Mouse (Mus musculus): ENCODE results near the gene Kcns3. TPM values are rescaled to one million over a fixed set of nuclear protein-coding genes. Genes with fewer than 3 reads are reported as not detected.

The Kcns3 gene
- 2.0 TPM in 2 replicates for polyA plus RNA-seq (2015; fragmentation: Nextera tagmentation; extraction: Ambion mirVana)

GRCm38 (mm10) chr12:11151015-11151414, at the start of gene Kcns3:
Gene Kcns3, minus strand, starts transcription at chr12:11151056.

Other genes with a start within 250 kb of the Kcns3 start
- gene Msgn1, start 57.9 kb upstream of the Kcns3 start, polyA plus RNA-seq (2015; fragmentation: Nextera tagmentation; extraction: Ambion mirVana) = not detected in 2 replicates
- 0.45 and 1.7 TPM in 2 replicates for gene Gen1, start 114.7 kb upstream of the Kcns3 start, polyA plus RNA-seq (2015; fragmentation: Nextera tagmentation; extraction: Ambion mirVana)
- 110 and 121 TPM in 2 replicates for gene Smc6, start 114.8 kb upstream of the Kcns3 start, polyA plus RNA-seq (2015; fragmentation: Nextera tagmentation; extraction: Ambion mirVana)

All from neural tube, postnatal 0 days (tissue).